Mouse (Mus musculus) neural tube, embryonic 12.5 days (tissue): ENCODE results near the gene Uba7. TPM values are rescaled to one million over a fixed set of nuclear protein-coding genes. Genes with fewer than 3 reads are reported as not detected.
A peak's percentile ranks its signal among the peaks of the same experiment; 100 is the strongest.

Experiments used
- ATAC-seq: fragments of 200-750 bp; cut with Nextera tagmentation; 2 replicates; pipeline ENCODE4 v1.8.0; 2017; ENCODE audit warnings: low read depth, mild to moderate bottlenecking, moderate TSS enrichment, moderate library complexity; ENCODE audit not compliant: low FRiP score
- H3K27ac ChIP-seq: fragments of 300-500 bp; sonication (generic); 2 replicates; pipeline ENCODE4 v1.5.1; 2016
- H3K27me3 ChIP-seq: fragments of 300-500 bp; sonication (generic); replicated peaks from 2 replicates; pipeline ENCODE4 v1.6.1; 2016; ENCODE audit warnings: mild to moderate bottlenecking
- H3K36me3 ChIP-seq: fragments of 300-500 bp; sonication (generic); 2 replicates; pipeline ENCODE4 v1.6.1; 2016; ENCODE audit warnings: mild to moderate bottlenecking
- H3K4me1 ChIP-seq: fragments of 300-500 bp; sonication (generic); 2 replicates; pipeline ENCODE4 v1.6.1; 2016
- H3K4me2 ChIP-seq: fragments of 300-500 bp; sonication (generic); replicated peaks from 2 replicates; pipeline ENCODE4 v1.6.1; 2016; ENCODE audit warnings: mild to moderate bottlenecking
- H3K4me3 ChIP-seq: fragments of 300-500 bp; sonication (generic); 2 replicates; pipeline ENCODE4 v1.5.1; 2016
- H3K9ac ChIP-seq: fragments of 300-500 bp; sonication (generic); 2 replicates; pipeline ENCODE4 v1.6.1; 2016; ENCODE audit warnings: mild to moderate bottlenecking
- H3K9me3 ChIP-seq: fragments of 300-500 bp; sonication (generic); 2 replicates; pipeline ENCODE4 v1.6.1; 2016; ENCODE audit warnings: mild to moderate bottlenecking
- WGBS: fragments of 180-500 bp; shearing (Covaris S2); methylation state at CpG from one replicate; pipeline ENCODE4 v1.1.7; 2016; 5-methylcytosine and 5-hydroxymethylcytosine counted together
- polyA plus RNA-seq: library from polyadenylated mRNA; unstranded; fragments of >200 nt; fragmentation: Nextera tagmentation; extraction: Ambion mirVana; gene quantifications from 2 replicates; pipeline ENCODE4 v1.2.1, GENCODE M21; 2016

Gene Uba7
- polyA plus RNA-seq, 1 experiment from 2014 or later, result 12.2 TPM

GRCm38 (mm10) chr9:107966676-107967075, 8.6 kb upstream of the Uba7 start:
- ATAC-seq, result no peak
- Histone ChIP-seq H3K9ac (no peak overlapping the region), H3K9me3 (no peaks in the 10 kb centered on the region), H3K36me3 (peaks cover 20% of the 10 kb centered on the region), H3K27me3 (no peaks in the 10 kb centered on the region), H3K4me1 (no peaks in the 10 kb centered on the region), H3K27ac (no peak overlapping the region), H3K4me2 (no peak overlapping the region), H3K4me3 (no peak overlapping the region)
- 92% methylated on average over 10 of the region's 10 CpGs for WGBS

GRCm38 (mm10) chr9:107967437-107967836, 7.9 kb upstream of the Uba7 start:
- Histone ChIP-seq H3K4me1 (no peaks in the 10 kb centered on the region), H3K9ac (no peak overlapping the region), H3K27me3 (no peaks in the 10 kb centered on the region), H3K27ac (no peak overlapping the region), H3K36me3 (peaks cover 20% of the 10 kb centered on the region), H3K4me3 (no peak overlapping the region), H3K4me2 (no peak overlapping the region), H3K9me3 (no peaks in the 10 kb centered on the region)
- 95% methylated on average over 6 of the region's 6 CpGs for WGBS
- no peak for ATAC-seq

- Histone ChIP-seq H3K36me3 (peaks cover 20% of the 10 kb centered on the region), H3K9ac (no peak overlapping the region)
- 90% methylated on average over 7 of the region's 7 CpGs for WGBS
Measured at GRCm38 (mm10) chr9:107968531-107968930, 6.8 kb upstream of the Uba7 start.

GRCm38 (mm10) chr9:107970311-107970710, 5.0 kb upstream of the Uba7 start:
- Histone ChIP-seq H3K27ac (no peak overlapping the region), H3K4me3 (no peak overlapping the region), H3K9ac (no peak overlapping the region), H3K36me3 (peaks cover 20% of the 10 kb centered on the region), H3K27me3 (no peaks in the 10 kb centered on the region), H3K4me1 (no peaks in the 10 kb centered on the region), H3K9me3 (no peaks in the 10 kb centered on the region), H3K4me2 (no peak overlapping the region)
- WGBS, result 91% methylated on average over 5 of the region's 5 CpGs
- no peak for ATAC-seq

More at GRCm38 (mm10) chr9:107968531-107968930, 6.8 kb upstream of the Uba7 start:
- no peak for ATAC-seq
- Histone ChIP-seq H3K27ac (no peak overlapping the region), H3K27me3 (no peaks in the 10 kb centered on the region), H3K4me1 (no peaks in the 10 kb centered on the region), H3K4me3 (no peak overlapping the region), H3K9me3 (no peaks in the 10 kb centered on the region), H3K4me2 (no peak overlapping the region)

- no peak overlapping the region for H3K27ac ChIP-seq
- H3K4me2 ChIP-seq, result no peak overlapping the region
- H3K9me3 ChIP-seq, result no peaks in the 10 kb centered on the region
- no peak for ATAC-seq
- 0 out of 2 replicates have a peak overlapping the region, but pooled peaks have one; percentile 8 for H3K9ac ChIP-seq
- H3K4me3 ChIP-seq, result no peak overlapping the region
- WGBS, result 80% methylated on average over 8 of the region's 8 CpGs
- peaks cover 20% of the 10 kb centered on the region for H3K36me3 ChIP-seq
- H3K27me3 ChIP-seq, result no peaks in the 10 kb centered on the region
- no peaks in the 10 kb centered on the region for H3K4me1 ChIP-seq
Measured at GRCm38 (mm10) chr9:107971690-107972541, 3.4 kb upstream of the Uba7 start.

- Histone ChIP-seq H3K27ac (no peak overlapping the region), H3K36me3 (peaks cover 15% of the 10 kb centered on the region), H3K4me2 (no peak overlapping the region), H3K27me3 (no peaks in the 10 kb centered on the region), H3K4me3 (no peak overlapping the region), H3K9ac (no peak overlapping the region), H3K9me3 (no peaks in the 10 kb centered on the region), H3K4me1 (no peaks in the 10 kb centered on the region)
- no peak for ATAC-seq
- WGBS, result 87% methylated on average over 10 of the region's 10 CpGs
Measured at GRCm38 (mm10) chr9:107974491-107975171, 674 bp upstream of the Uba7 start.

GRCm38 (mm10) chr9:107978815-107979214, 3.5 kb downstream of the Uba7 start:
- no peak overlapping the region for H3K4me3 ChIP-seq
- H3K9me3 ChIP-seq, result no peaks in the 10 kb centered on the region
- H3K27me3 ChIP-seq, result peaks cover 7% of the 10 kb centered on the region; the same call in 1 of the 2 replicates
- H3K4me2 ChIP-seq, result no peak overlapping the region
- H3K36me3 ChIP-seq, result no peaks in the 10 kb centered on the region
- 89% methylated on average over 12 of the region's 12 CpGs for WGBS
- no peak overlapping the region for H3K27ac ChIP-seq
- H3K4me1 ChIP-seq, result peaks cover 22% of the 10 kb centered on the region; the same call in 1 of the 2 replicates
- no peak for ATAC-seq
- no peak overlapping the region for H3K9ac ChIP-seq

- no peaks in the 10 kb centered on the region for H3K36me3 ChIP-seq
- H3K4me2 ChIP-seq, result peak overlapping the region; percentile 88
- no peaks in the 10 kb centered on the region for H3K9me3 ChIP-seq
- peaks cover 40% of the 10 kb centered on the region for H3K4me1 ChIP-seq
- peak overlapping the region; percentile 69 for H3K27ac ChIP-seq
- no peak overlapping the region for H3K4me3 ChIP-seq
- 0 out of 2 replicates have a peak overlapping the region, but pooled peaks have one; percentile 29 for H3K9ac ChIP-seq
- WGBS, result 45% methylated on average over 7 of the region's 7 CpGs
- H3K27me3 ChIP-seq, result peaks cover 24% of the 10 kb centered on the region
- no peak for ATAC-seq
Measured at GRCm38 (mm10) chr9:107981684-107982605, 6.6 kb downstream of the Uba7 start.

- Histone ChIP-seq H3K27ac (peak within 1 kb of the TSS; percentile 69), H3K9me3 (no peaks in the 10 kb centered on the region), H3K36me3 (no peaks in the 10 kb centered on the region), H3K27me3 (peaks cover 24% of the 10 kb centered on the region), H3K4me1 (peaks cover 40% of the 10 kb centered on the region), H3K4me3 (peak within 1 kb of the TSS; percentile 62), H3K4me2 (peak within 1 kb of the TSS; percentile 88), H3K9ac (peak within 1 kb of the TSS; percentile 29; the same call in 1 of the 2 replicates)
- no peak for ATAC-seq
- WGBS, result 53% methylated on average over 14 of the region's 14 CpGs
Measured at GRCm38 (mm10) chr9:107982681-107983346, 7.5 kb downstream of the Uba7 start, which contains the start of gene Gm20661. Gene Gm20661 (plus strand): TSS chr9:107983058.

GRCm38 (mm10) chr9:107983421-107983890, 8.2 kb downstream of the Uba7 start:
- Histone ChIP-seq H3K9me3 (no peaks in the 10 kb centered on the region), H3K27me3 (peaks cover 24% of the 10 kb centered on the region), H3K9ac (0 out of 2 replicates have a peak overlapping the region, but pooled peaks have one; percentile 29), H3K4me3 (peak overlapping the region; percentile 62), H3K27ac (peak overlapping the region; percentile 69), H3K36me3 (no peaks in the 10 kb centered on the region), H3K4me1 (peaks cover 40% of the 10 kb centered on the region), H3K4me2 (peak overlapping the region; percentile 88)
- WGBS, result 44% methylated on average over 4 of the region's 4 CpGs
- ATAC-seq, result no peak
